Mouse (Mus musculus) neural tube, embryonic 10.5 days (tissue): ENCODE data around the gene Rrp12.

Source experiments
- DNase-seq: peaks from one replicate; pipeline ENCODE4 v3.0.0-alpha.2; 2017; ENCODE audit warnings: low spot score; ENCODE audit errors: extremely low spot score

Gene Rrp12

GRCm38 (mm10) chr19:41830106-41831031 lies 65.6 kb downstream of the Rrp12 start:
- peak; percentile 85 for DNase-seq

DNA sequence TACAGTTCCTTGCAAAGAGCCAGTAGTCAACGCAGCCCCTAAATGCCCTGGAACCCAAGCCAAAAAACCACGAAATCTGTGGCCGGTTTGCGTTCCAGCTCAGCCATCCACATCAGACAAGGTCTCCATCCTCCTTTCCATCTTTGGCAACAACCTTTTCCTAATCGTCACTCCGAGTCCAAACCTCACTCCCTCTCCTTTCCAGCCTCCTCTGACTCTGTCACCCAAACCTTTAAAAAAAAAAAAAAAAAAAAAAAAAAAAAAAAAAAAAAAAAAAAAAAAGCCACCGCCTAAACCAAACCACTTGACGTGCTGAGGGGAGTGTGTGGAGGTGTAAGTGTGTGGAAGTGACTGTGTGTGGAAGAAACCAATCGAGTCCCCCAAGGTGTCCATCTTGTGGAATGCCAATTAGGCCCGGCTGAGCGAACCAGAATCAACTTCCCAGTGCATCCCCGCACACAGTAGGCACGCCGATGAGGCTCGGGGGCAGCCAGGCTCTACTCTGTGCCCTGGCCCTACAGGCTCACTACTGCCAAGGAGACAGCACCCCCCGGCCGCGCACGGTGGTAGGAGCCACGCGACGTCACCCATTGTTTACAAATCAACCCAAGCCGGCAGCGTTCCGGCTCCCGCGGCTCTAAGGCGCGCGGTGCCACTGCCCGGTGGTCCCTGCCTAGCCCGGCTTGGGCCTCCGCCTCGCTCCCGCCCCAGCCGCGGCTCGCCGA lies 66.4 kb downstream of the Rrp12 start, which contains the start of gene Frat1:
Gene Frat1, plus strand, starts transcription at position 590 of the 725 bp plus-strand sequence.
- peak; percentile 96 for DNase-seq

- DNase-seq, result no peak
Observed at GRCm38 (mm10) chr19:41828941-41829340, 67.0 kb downstream of the Rrp12 start.

- no peak for DNase-seq
Observed at GRCm38 (mm10) chr19:41826529-41826928, 69.4 kb downstream of the Rrp12 start.

DNA sequence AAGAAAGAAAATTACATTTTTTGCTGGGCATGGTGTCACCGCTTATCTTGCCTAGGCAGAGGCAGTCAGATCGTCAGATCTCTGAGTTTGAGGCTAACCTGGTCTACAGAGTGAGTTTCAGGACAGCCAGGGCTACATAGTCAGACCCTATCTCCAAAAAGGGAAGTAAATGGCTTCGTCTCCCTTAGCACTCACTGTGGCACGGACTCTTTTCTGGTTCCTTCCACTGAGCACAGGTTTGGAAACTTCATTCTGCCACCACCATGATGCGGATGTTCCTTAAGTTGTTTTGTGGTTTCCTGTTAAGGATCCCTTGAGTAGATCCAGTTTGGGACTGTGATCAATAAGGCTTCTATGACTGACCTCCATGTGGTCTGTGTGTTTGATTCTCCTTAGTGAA lies 71.0 kb downstream of the Rrp12 start:
- no peak for DNase-seq

DNA sequence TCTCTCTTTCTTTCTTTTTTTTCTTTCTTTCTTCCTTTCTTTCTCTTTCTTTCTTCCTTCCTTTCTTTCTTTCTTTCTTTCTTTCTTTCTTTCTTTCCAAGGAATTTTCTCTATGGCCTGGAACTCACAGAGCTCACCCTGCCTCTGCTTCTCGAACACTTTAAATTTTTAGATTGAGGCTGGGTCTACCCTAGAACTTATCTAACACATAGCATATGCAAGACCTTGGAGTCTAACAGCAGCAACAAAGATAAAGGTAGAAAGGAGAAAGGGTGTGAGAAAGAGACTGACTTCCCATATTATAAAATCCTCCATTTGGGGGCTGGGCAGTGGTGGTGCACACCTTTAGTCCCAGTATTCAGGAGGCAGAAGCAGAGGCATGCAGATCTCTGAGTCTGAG lies 73.4 kb downstream of the Rrp12 start:
- DNase-seq, result no peak

DNA sequence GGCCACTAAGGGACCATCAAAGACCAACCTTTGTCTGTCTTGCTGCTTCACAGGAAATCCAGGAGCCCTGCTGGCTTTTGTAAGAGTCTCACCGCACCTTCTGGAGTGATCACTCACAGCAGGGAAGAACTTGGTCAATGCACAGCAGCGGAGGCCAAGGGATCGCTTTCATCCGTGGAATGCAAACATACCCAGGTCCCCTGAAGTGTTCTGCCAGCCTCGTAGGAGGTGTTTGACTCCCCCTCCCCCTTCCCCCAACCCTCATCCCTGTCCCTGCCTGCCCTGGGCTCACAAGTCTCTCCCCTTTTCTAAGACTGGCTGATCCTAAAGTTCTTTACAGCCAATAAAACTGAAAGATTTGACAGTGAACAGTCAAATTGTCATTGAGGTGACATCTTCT lies 74.5 kb downstream of the Rrp12 start:
- DNase-seq, result no peak

DNA sequence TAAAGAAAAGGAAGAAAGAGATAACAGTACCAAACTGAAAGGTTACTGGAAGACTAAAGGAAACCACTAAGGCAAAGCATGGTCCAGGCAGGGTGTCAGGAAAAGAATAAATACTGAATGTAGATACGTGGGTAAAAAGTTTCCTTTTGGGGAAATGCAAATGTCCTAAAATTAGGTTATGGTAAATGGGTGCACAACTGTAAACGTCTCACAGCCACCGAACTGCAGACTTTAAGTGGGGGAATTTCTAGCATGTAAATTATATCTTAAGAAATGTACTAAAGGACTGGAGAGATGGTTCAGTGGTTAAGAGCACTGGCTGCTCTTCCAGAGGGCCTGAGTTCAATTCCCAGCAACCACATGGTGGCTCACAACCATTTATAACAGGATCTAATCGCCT lies 77.2 kb downstream of the Rrp12 start:
- no peak for DNase-seq

GRCm38 (mm10) chr19:41817325-41817724 lies 78.6 kb downstream of the Rrp12 start:
- DNase-seq, result no peak

DNA sequence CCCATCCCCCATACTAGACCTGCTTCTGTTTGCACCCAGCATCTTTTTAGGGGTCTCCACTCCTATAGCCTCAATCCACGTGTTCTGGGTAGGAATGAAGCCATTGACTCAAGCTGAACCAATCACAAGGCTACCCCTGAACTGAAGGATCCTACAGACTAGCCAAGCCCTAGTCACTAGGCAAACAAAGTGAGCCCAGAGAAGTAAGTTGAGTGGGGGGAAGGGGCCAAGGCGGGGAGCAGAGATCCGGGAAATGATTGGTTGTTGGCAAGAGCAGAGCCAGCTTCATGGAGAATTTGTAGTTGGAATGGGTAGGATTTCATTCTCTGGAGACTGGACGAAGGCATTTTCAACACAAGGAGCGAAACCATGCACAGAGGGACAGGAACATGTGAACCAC lies 79.1 kb downstream of the Rrp12 start:
- no peak for DNase-seq

GRCm38 (mm10) chr19:41816410-41816809 lies 79.6 kb downstream of the Rrp12 start:
- no peak for DNase-seq

DNA sequence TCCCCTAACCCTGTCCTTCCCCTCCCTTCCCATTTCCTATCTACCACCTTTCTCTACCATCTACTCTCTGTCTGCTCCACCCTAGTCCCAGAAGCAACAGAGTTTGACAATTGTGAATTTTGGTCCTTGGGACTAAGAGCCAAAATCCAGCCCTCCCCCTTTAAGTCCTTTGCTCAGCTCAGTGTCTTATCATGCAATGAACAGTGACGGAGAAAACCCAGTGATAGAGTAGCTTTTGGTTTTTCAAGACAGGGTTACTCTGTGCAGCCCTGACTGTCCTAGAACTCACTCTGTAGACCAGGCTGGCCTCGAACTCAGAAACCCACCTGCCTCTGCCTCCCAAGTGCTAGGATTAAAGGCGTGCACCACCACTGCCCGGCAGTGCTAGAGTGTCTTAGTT lies 82.6 kb downstream of the Rrp12 start:
- no peak for DNase-seq
